Mouse (Mus musculus) spleen, adult 18-20 months (tissue): ENCODE measurements around the gene Zp3.

Experiments
- DNase-seq, 2 experiments: peaks; one replicate each; pipeline ENCODE4 v3.0.0; 2022; ENCODE audit warnings: mixed read lengths in 2 of 2

Gene Zp3

GRCm38 (mm10) chr5:136004537-136004936 lies 24.6 kb downstream of the Zp3 start:
- no peak for DNase-seq

GRCm38 (mm10) chr5:136007745-136008144 lies 27.8 kb downstream of the Zp3 start:
- no peak for DNase-seq

DNA sequence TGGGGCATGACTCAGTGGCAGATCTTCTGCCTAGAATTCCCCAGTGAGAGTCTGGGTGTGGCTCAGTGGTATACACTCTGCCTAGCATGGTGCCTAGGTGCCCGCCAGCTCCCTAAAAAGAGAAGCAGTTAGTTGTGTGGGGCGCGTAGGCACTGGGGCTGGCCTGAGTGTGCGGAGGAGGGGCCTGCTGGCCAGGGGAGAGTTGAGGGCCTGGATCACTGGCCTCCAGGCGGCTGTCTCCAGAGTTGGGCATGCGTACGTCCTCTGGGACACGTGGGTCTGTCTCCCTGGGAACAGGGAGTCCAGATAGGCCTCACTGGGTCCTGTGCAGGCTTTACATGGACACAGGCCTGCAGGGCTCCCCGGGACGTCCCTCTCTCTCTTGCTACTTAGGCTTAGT lies 35.0 kb downstream of the Zp3 start:
- no peak for DNase-seq

DNA sequence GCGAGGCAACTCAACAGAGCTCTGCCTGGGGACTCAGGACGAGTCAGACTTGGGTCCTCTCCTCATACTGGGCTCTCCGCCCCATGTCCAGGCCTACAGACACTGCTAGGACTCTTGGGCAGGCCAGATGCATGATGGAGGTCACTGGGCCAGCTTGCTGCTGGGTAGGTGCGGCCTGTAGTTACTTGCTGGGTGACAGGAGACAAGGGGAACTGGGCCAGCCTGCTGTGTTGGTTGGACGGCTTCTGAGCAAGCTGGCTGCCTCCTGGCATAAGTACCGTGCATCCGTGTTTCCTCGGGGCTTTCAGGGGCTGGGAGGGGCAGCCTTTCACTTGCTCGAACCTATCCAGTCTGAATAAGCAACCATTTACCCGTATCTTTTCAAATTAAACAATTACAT lies 35.7 kb downstream of the Zp3 start:
- DNase-seq, result no peak

GRCm38 (mm10) chr5:136016014-136016876 lies 36.3 kb downstream of the Zp3 start:
- no peak for DNase-seq

GRCm38 (mm10) chr5:136017262-136017661 lies 37.4 kb downstream of the Zp3 start:
- no peak for DNase-seq

DNA sequence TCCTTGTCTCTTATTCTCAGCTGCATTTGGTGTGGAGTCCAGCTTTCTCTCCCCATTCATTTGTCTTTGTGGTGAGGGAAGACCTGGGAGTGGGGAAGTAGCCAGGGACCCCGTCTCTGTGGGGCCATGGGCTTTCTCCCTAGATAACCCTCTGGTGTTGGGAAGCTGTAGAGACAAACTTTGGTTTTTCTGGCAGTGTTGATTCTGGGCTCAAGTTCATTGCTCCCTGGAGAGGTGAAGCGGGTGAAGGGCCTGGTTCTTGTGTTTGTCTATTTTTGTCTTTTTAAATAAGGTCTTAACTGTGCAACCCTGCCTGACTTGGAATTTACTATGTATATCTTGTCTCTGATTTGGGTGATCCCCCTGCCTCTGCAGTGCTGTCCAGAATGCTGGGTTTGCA lies 38.8 kb downstream of the Zp3 start:
- DNase-seq, result no peak

GRCm38 (mm10) chr5:136019907-136020306 lies 40.0 kb downstream of the Zp3 start:
- DNase-seq, result no peak

GRCm38 (mm10) chr5:136025712-136026111 lies 45.8 kb downstream of the Zp3 start:
- no peak for DNase-seq

- no peak for DNase-seq
These were observed 47.0 kb downstream of the Zp3 start for GRCm38 (mm10) chr5:136026859-136027258.

GRCm38 (mm10) chr5:136027612-136028311 lies 47.9 kb downstream of the Zp3 start:
- DNase-seq, result no peak

GRCm38 (mm10) chr5:136034868-136035267 lies 55.0 kb downstream of the Zp3 start:
- DNase-seq, result no peak

- DNase-seq, result no peak
These were observed 55.4 kb downstream of the Zp3 start for GRCm38 (mm10) chr5:136035285-136035684.

DNA sequence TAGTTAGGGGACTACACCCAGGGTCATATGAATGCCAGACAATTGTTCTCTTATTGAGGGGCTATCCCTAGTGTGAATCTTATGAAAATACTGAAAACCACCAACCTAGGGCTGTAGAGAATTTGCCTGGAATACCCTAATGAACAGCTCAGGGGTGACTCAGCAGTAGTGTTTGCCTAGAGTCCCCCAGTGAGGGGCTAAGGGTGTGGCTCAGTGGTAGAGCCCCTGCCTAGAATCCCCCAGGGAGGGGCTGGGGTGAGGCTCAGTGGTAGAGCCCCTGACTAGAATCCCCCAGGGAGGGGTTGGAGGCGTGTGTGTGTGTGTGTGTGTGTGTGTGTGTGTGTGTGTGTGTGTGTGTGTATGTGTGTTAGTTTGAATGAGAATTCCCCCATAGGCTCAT lies 56.8 kb downstream of the Zp3 start:
- no peak for DNase-seq
